In genomic region chr6:17374326-17374725, GRCm38 (mm10) we compare ENCODE assay signal across 18 mouse cellular contexts.
DNase-seq lines count a peak whose midpoint lies in the region; TF ChIP-seq lines count a peak whose summit lies in the region.
"Had no signal": no experiment of that assay in that cellular context is flagged by ENCODE, and none has a peak within 500 bp of the region (broad histone marks: within the 10 kb centered on the region; RNA-seq: fewer than 3 reads in every experiment).

No protein-coding gene starts in this region.

- no peak for TF ChIP-seq CTCF in cerebellum, adult 2 months (IDR thresholded peaks at IDR 0.05; ENCODE audit: borderline replicate concordance, insufficient read depth, low read depth, low read length)

- peak; percentile 47 to 69 for DNase-seq in cerebellum, postnatal 10 days
- DNase-seq in cerebellum, adult 2 months: no peak
- DNase-seq in cerebellum, postnatal 14 days: peak; percentile 19 to 56
- DNase-seq in cerebellum, postnatal 4 days (ENCODE audit: low spot score in 2 of 2): no peak
- DNase-seq in left cerebral cortex, postnatal 4 days: peak; percentile 3
- no peak for DNase-seq in left cerebral cortex, adult 11 months (ENCODE audit: low spot score)
- DNase-seq: adrenal gland, adult 2 months; adrenal gland, adult 8-10 months; adrenal gland, postnatal 10 days; adrenal gland, postnatal 14 days; adrenal gland, postnatal 25 days; adrenal gland, postnatal 36 days; B cell, adult 2 months; cerebellum, adult 11 months; cerebellum, adult 11-12 months; cerebellum, adult 18-20 months had no signal

- TF ChIP-seq POLR2A in cerebellum, adult 2 months (IDR thresholded peaks at IDR 0.05; ENCODE audit: borderline replicate concordance, insufficient read depth, low read length): no peak

- 39% methylated on average over 5 of the region's 5 CpGs for WGBS in cerebellum, adult 2 months

- H3K27ac ChIP-seq in cerebellum, adult 2 months (ENCODE audit: insufficient read depth, low read length): no peak overlapping the region

- H3K27me3 ChIP-seq in cerebellum, adult 2 months (ENCODE audit: control insufficient read depth, insufficient read depth, low read length): no peaks in the 10 kb centered on the region
- H3K27me3 ChIP-seq: CH12.LX, Patski had no signal

- intact Hi-C loops in left cerebral cortex, postnatal 4 days (cut with DNase I): no loop called here

- no peak overlapping the region for H3K4me3 ChIP-seq in cerebellum, adult 2 months (replicated peaks; ENCODE audit: insufficient read depth, low read depth, low read length)

- H3K4me1 ChIP-seq in cerebellum, adult 2 months (ENCODE audit: control insufficient read depth, insufficient read depth, low read length): no peaks in the 10 kb centered on the region

Comparison
In these comparisons a context has a peak if more than half of its experiments do, and no peak if none do; other contexts are left out.
1. DNase-seq: peak in cerebellum, postnatal 10 days (2 of 2), cerebellum, postnatal 14 days (2 of 2) and left cerebral cortex, postnatal 4 days (single experiment); none in cerebellum, adult 2 months (0 of 2), cerebellum, postnatal 4 days (0 of 2) and left cerebral cortex, adult 11 months (single experiment).